Mouse (Mus musculus) CH12.LX (cell line): ENCODE results near the gene Acads. TPM values are rescaled to one million over a fixed set of nuclear protein-coding genes. Genes with fewer than 3 reads are reported as not detected.

Experiments
- DNase-seq: peaks from one replicate; pipeline ENCODE4 v3.0.0-alpha.2; 2013; ENCODE audit errors: extremely low read depth
- H3K27ac ChIP-seq: 2 replicates; pipeline ENCODE4 v1.5.1; 2012; ENCODE audit warnings: low read depth, mild to moderate bottlenecking, control low read depth, moderate library complexity; ENCODE audit not compliant: insufficient read depth
- H3K27me3 ChIP-seq: replicated peaks from 2 replicates; pipeline ENCODE3; 2012; ENCODE audit warnings: inconsistent platforms
- H3K36me3 ChIP-seq, 2 experiments: replicated peaks in 1 of 2; 2 replicates each; pipeline versions ENCODE3 to v1.6.1; 2012; ENCODE audit warnings: inconsistent platforms in 1 of 2, low read length in 1 of 2, mild to moderate bottlenecking in 1 of 2, mixed read lengths in 1 of 2, moderate library complexity in 1 of 2; ENCODE audit not compliant: control insufficient read depth in 1 of 2, insufficient read depth in 1 of 2
- H3K4me1 ChIP-seq, 2 experiments: 2 replicates each; pipeline ENCODE4 v1.6.1; 2012; ENCODE audit warnings: inconsistent platforms in 1 of 2, moderate library complexity in 1 of 2; ENCODE audit not compliant: insufficient read depth in 2 of 2, control insufficient read depth in 1 of 2
- H3K4me2 ChIP-seq: 2 replicates; pipeline ENCODE4 v1.6.1; 2012; ENCODE audit warnings: low read depth, mild to moderate bottlenecking, control low read depth; ENCODE audit not compliant: poor library complexity, insufficient read depth, severe bottlenecking
- H3K4me3 ChIP-seq, 3 experiments: fragments of 150-350 bp in 1 of 3; sonication (generic) in 1 of 3; replicated peaks in 1 of 3; 2 replicates each; pipeline versions ENCODE3 to v1.5.1; 2011 to 2012; ENCODE audit warnings: low read depth in 2 of 3, low read length in 2 of 3, mild to moderate bottlenecking in 2 of 3, moderate library complexity in 2 of 3, control low read depth in 1 of 3, improper control_type of control experiment in 1 of 3, inconsistent platforms in 1 of 3, mixed read lengths in 1 of 3; ENCODE audit not compliant: poor library complexity in 1 of 3
- H3K79me2 ChIP-seq: replicated peaks from 2 replicates; pipeline ENCODE4 v1.6.1; 2012; ENCODE audit warnings: mild to moderate bottlenecking, moderate library complexity; ENCODE audit not compliant: control insufficient read depth, poor library complexity, insufficient read depth, severe bottlenecking; ENCODE audit errors: extremely low read depth
- H3K9ac ChIP-seq: 2 replicates; pipeline ENCODE4 v1.6.1; 2012; ENCODE audit warnings: low read depth, mild to moderate bottlenecking, control low read depth, moderate library complexity; ENCODE audit not compliant: insufficient read depth
- H3K9me3 ChIP-seq: replicated peaks from 2 replicates; pipeline ENCODE3; 2012; ENCODE audit warnings: low read length, inconsistent platforms, mixed read lengths
- BHLHE40 ChIP-seq: IDR thresholded peaks from 2 replicates; pipeline ENCODE4 v1.6.1; 2011; ENCODE audit warnings: mild to moderate bottlenecking, low read depth, low read length, improper control_type of control experiment
- CHD1 ChIP-seq: IDR thresholded peaks from 2 replicates; pipeline ENCODE4 v1.6.1; 2012; ENCODE audit warnings: low read depth, low read length, improper control_type of control experiment, inconsistent platforms
- ELF1 ChIP-seq: IDR thresholded peaks from 2 replicates; pipeline ENCODE4 v1.6.1; 2014; ENCODE audit warnings: low read depth, mild to moderate bottlenecking, inconsistent platforms, low read length, improper control_type of control experiment
- EP300 ChIP-seq: IDR thresholded peaks from 2 replicates; pipeline ENCODE4 v1.6.1; 2011; ENCODE audit warnings: low read length, improper control_type of control experiment
- ETS1 ChIP-seq: conservative IDR thresholded peaks from 2 replicates; pipeline ENCODE4 v1.6.1; 2012; ENCODE audit warnings: low read depth, mild to moderate bottlenecking, inconsistent platforms, low read length, improper control_type of control experiment, moderate library complexity
- HCFC1 ChIP-seq: IDR thresholded peaks from 2 replicates; pipeline ENCODE4 v1.6.1; 2012; ENCODE audit warnings: low read depth, mild to moderate bottlenecking, inconsistent platforms, low read length, improper control_type of control experiment
- IRF4 ChIP-seq: IDR thresholded peaks from 2 replicates; pipeline ENCODE4 v1.6.1; 2014; ENCODE audit warnings: low read depth, mild to moderate bottlenecking, inconsistent platforms, low read length, improper control_type of control experiment
- JUND ChIP-seq: conservative IDR thresholded peaks from 2 replicates; pipeline ENCODE4 v1.6.1; 2011; ENCODE audit warnings: low read depth, low read length, improper control_type of control experiment
- MAFK ChIP-seq: IDR thresholded peaks from 2 replicates; pipeline ENCODE4 v1.6.1; 2011; ENCODE audit warnings: low read length, improper control_type of control experiment; ENCODE audit not compliant: insufficient replicate concordance
- MAX ChIP-seq: IDR thresholded peaks from 2 replicates; pipeline ENCODE4 v1.6.1; 2011; ENCODE audit warnings: low read length, improper control_type of control experiment
- MEF2A ChIP-seq: IDR thresholded peaks from 2 replicates; pipeline ENCODE4 v1.6.1; 2014; ENCODE audit warnings: low read depth, mild to moderate bottlenecking, inconsistent platforms, low read length, improper control_type of control experiment, borderline replicate concordance
- MXI1 ChIP-seq: IDR thresholded peaks from 2 replicates; pipeline ENCODE4 v1.6.1; 2011; ENCODE audit warnings: mild to moderate bottlenecking, low read depth, low read length, improper control_type of control experiment
- MYC ChIP-seq: IDR thresholded peaks from 2 replicates; pipeline ENCODE4 v1.6.1; 2011; ENCODE audit warnings: low read depth, mild to moderate bottlenecking, improper control_type of control experiment, low read length
- NELFE ChIP-seq: IDR thresholded peaks from 2 replicates; pipeline ENCODE4 v1.6.1; 2011; ENCODE audit warnings: low read depth, low read length, improper control_type of control experiment
- NRF1 ChIP-seq: IDR thresholded peaks from 2 replicates; pipeline ENCODE4 v1.6.1; 2014; ENCODE audit warnings: low read depth, mild to moderate bottlenecking, inconsistent platforms, low read length, improper control_type of control experiment, moderate library complexity
- POLR2A ChIP-seq: IDR thresholded peaks from 2 replicates; pipeline ENCODE4 v1.6.1; 2011; ENCODE audit warnings: low read depth, mild to moderate bottlenecking, improper control_type of control experiment, low read length
- POLR2AphosphoS2 ChIP-seq: IDR thresholded peaks from 2 replicates; pipeline ENCODE4 v1.6.1; 2011; ENCODE audit warnings: low read depth, low read length, improper control_type of control experiment
- RAD21 ChIP-seq: IDR thresholded peaks from 2 replicates; pipeline ENCODE4 v1.6.1; 2011; ENCODE audit warnings: low read depth, mild to moderate bottlenecking, low read length, improper control_type of control experiment, moderate library complexity
- RCOR1 ChIP-seq: conservative IDR thresholded peaks from 2 replicates; pipeline ENCODE4 v1.6.1; 2012; ENCODE audit warnings: low read depth, mild to moderate bottlenecking, inconsistent platforms, low read length, improper control_type of control experiment
- SIN3A ChIP-seq: IDR thresholded peaks from 2 replicates; pipeline ENCODE4 v1.6.1; 2012; ENCODE audit warnings: low read length, improper control_type of control experiment, inconsistent platforms
- SMC3 ChIP-seq: IDR thresholded peaks from 2 replicates; pipeline ENCODE4 v1.6.1; 2011; ENCODE audit warnings: low read depth, low read length, improper control_type of control experiment
- TBP ChIP-seq: conservative IDR thresholded peaks from 2 replicates; pipeline ENCODE4 v1.6.1; 2011; ENCODE audit warnings: low read depth, low read length, improper control_type of control experiment
- UBTF ChIP-seq: IDR thresholded peaks from 2 replicates; pipeline ENCODE4 v1.6.1; 2012; ENCODE audit warnings: low read depth, mild to moderate bottlenecking, inconsistent platforms, low read length, improper control_type of control experiment, moderate library complexity
- USF1 ChIP-seq: IDR thresholded peaks from 2 replicates; pipeline ENCODE4 v1.6.1; 2014; ENCODE audit warnings: low read depth, mild to moderate bottlenecking, inconsistent platforms, low read length, improper control_type of control experiment
- USF2 ChIP-seq: conservative IDR thresholded peaks from 2 replicates; pipeline ENCODE4 v1.6.1; 2011; ENCODE audit warnings: low read depth, low read length, improper control_type of control experiment
- ZC3H11A ChIP-seq: IDR thresholded peaks from 2 replicates; pipeline ENCODE4 v1.6.1; 2012; ENCODE audit warnings: low read depth, mild to moderate bottlenecking, inconsistent platforms, low read length, improper control_type of control experiment
- ZMIZ1 ChIP-seq: IDR thresholded peaks from 2 replicates; pipeline ENCODE4 v1.6.1; 2012; ENCODE audit warnings: low read depth, mild to moderate bottlenecking, inconsistent platforms, low read length, improper control_type of control experiment
- ZNF384 ChIP-seq: IDR thresholded peaks from 2 replicates; pipeline ENCODE4 v1.6.1; 2012; ENCODE audit warnings: low read depth, low read length, improper control_type of control experiment, inconsistent platforms
- dilution Hi-C: fragments of 300-500 bp; cut with MboI; formaldehyde crosslinking; loops from 2 replicates; pipeline ENCODE4 v1.14.3; 2020; ENCODE audit warnings: low sequenced_read_pairs; ENCODE audit not compliant: extremely low pct_unique_long_range_greater_than_20kb, extremely low pct_ligation_motif_present
- in situ Hi-C: fragments of 300-500 bp; cut with MboI; formaldehyde crosslinking; loops from 3 replicates; pipeline ENCODE4 v1.14.3; 2019; ENCODE audit warnings: low sequenced_read_pairs, low pct_ligation_motif_present, low pct_unique_long_range_greater_than_20kb, mixed read lengths
- polyA plus RNA-seq: library from polyadenylated mRNA; unstranded; fragments of >175 nt; gene quantifications from 2 replicates; pipeline ENCODE4 v1.2.1, GENCODE M21; 2012; ENCODE audit warnings: low read depth; ENCODE audit not compliant: insufficient read length
- total RNA-seq, 2 experiments: library from RNA; depleted of rRNA; stranded (reverse); fragments of 300-350 nt in 1 of 2; fragments of >200 nt in 1 of 2; gene quantifications; 2 replicates each; pipeline ENCODE4 v1.2.3; 2012 to 2014

Gene Acads
- total and polyA plus RNA-seq, 3 experiments = 43.0 to 57.8 (median 43.1) TPM

DNA sequence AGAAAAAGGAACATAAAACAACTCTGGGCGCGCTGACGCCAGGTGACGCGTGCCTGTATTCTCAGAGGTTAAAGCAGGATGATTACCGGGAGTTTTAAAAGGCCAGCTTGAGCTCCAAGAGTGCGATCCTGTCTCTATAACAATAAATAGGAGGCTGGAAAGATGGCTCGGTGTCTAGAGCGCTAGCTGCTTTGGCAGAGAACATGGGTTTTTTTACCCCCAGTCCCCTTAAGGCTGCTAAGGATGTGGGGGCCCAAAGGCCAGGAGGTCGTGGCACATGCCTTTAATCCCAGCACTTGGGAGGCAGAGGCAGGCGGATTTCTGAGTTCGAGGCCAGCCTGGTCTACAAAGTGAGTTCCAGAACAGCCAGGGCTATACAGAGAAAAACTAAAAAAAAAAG lies 40.0 kb upstream of the Acads start:
- dilution Hi-C loops (no loop called here), in situ Hi-C loops (no loop called here)
- H3K27me3 ChIP-seq = no peaks in the 10 kb centered on the region
- peak overlapping the region; percentile 85 for H3K4me2 ChIP-seq
- H3K27ac ChIP-seq = no peak overlapping the region
- no peaks in the 10 kb centered on the region for H3K9me3 ChIP-seq
- peaks cover 38% of the 10 kb centered on the region for H3K79me2 ChIP-seq
- H3K36me3 ChIP-seq = peaks cover 0 to 12% of the 10 kb centered on the region in 2 experiments
- no peak for DNase-seq
- H3K9ac ChIP-seq = peak overlapping the region; percentile 93
- no peak for TF ChIP-seq HCFC1
- TF ChIP-seq ZMIZ1 = no peak
- TF ChIP-seq JUND = no peak
- no peak for TF ChIP-seq USF1
- no peak for TF ChIP-seq UBTF
- no peak for TF ChIP-seq ETS1
- no peak for TF ChIP-seq ZNF384
- TF ChIP-seq TBP = no peak
- TF ChIP-seq POLR2A = no peak
- TF ChIP-seq MEF2A = no peak
- no peak for TF ChIP-seq SMC3
- no peak for TF ChIP-seq MAFK
- no peak for TF ChIP-seq MYC
- no peak for TF ChIP-seq CHD1
- TF ChIP-seq EP300 = no peak
- no peak for TF ChIP-seq MXI1
- no peak for TF ChIP-seq RAD21
- TF ChIP-seq NELFE = no peak
- TF ChIP-seq BHLHE40 = no peak
- TF ChIP-seq, all 38 proteins: peak for 0
- peak overlapping the region; percentile 77 to 98 (median 91) for H3K4me3 ChIP-seq
- H3K4me1 ChIP-seq = peaks cover 11 to 46% of the 10 kb centered on the region in 2 experiments

DNA sequence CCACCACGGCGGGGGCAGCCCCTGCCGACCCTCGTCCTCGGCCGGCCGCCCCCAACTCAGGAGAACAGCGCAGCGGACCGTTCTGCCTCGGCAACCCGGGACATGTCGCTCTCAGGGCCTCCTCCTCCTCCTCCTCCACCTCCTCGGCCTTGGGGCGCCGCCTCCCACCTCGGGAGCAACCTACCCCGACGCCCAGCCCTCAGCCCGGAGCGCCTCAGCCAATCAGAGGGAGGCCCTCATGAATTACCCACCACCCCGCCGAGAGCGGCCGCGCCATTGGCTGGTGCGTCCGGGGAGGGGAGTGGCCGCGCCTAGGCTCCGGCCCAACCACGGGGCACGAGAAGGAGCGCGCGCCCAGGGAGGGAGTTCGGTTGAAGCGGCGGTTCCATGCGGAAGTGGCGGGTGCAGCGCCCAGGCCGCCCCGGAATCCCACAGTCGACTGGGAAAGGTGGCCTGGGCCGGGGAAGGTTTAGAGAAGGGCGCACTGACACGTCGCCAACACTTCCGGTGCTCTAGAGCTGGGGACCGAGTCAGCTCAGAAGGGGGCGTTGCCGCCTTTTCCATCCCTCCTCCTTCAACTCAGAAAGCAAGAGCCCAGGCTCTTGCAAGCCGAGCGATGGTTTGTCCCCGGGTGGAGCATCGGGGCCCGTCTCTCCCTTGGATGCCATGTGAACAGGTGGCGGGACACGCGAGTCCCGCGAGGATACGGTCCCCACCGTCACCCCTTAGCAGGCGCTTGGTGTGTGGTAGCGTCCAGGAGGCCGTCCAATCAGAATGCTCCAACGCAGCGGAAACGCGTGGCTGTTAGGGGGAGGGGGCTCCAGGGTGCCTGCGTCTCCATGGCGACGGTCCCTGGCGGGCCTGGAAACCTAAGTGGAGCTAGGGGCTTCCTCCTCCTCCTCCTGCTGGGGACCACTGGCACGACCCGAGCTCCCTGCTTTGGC lies 39.2 kb upstream of the Acads start, which contains the start of gene Mlec:
TSS of gene Mlec (minus strand) at position 140 of the 944 bp plus-strand sequence.
- peaks cover 3 to 19% of the 10 kb centered on the region in 2 experiments for H3K36me3 ChIP-seq
- H3K4me3 ChIP-seq = peak within 1 kb of the TSS; percentile 91 to 98 (median 97)
- H3K27ac ChIP-seq = peak within 1 kb of the TSS; percentile 73
- H3K4me1 ChIP-seq = peaks cover 12 to 54% of the 10 kb centered on the region in 2 experiments
- no peaks in the 10 kb centered on the region for H3K27me3 ChIP-seq
- dilution Hi-C loops = no loop called here
- DNase-seq = peak; percentile 97
- H3K4me2 ChIP-seq = peak within 1 kb of the TSS; percentile 94
- no peaks in the 10 kb centered on the region for H3K9me3 ChIP-seq
- H3K9ac ChIP-seq = peak within 1 kb of the TSS; percentile 95
- in situ Hi-C loops = no loop called here
- H3K79me2 ChIP-seq = peaks cover 46% of the 10 kb centered on the region
- TF ChIP-seq ELF1 (peak; percentile 95), MAFK (0 out of 2 replicates have a peak, but pooled peaks have one; percentile 5), POLR2A (peak; percentile 83), NELFE (peak; percentile 79), RCOR1 (no peak), MAX (peak; percentile 80; the same call in 1 of the 2 replicates), UBTF (peak; percentile 20; the same call in 1 of the 2 replicates), USF2 (no peak), MYC (peak; percentile 61; the same call in 1 of the 2 replicates), POLR2AphosphoS2 (peak; percentile 63; the same call in 1 of the 2 replicates), SIN3A (peak; percentile 89), MEF2A (peak; percentile 80), NRF1 (peak; percentile 44; the same call in 1 of the 2 replicates), USF1 (no peak; the same call in 1 of the 2 replicates), ZC3H11A (no peak), ETS1 (0 out of 2 replicates have a peak, but pooled peaks have one; percentile 25), CHD1 (peak; percentile 98), HCFC1 (peak; percentile 87), MXI1 (peak; percentile 81), EP300 (no peak), IRF4 (peak; percentile 76)
